Mouse (Mus musculus) layer of hippocampus, adult 9-11 months (tissue): ENCODE data around the gene Msmb.
A peak's percentile ranks its signal among the peaks of the same experiment; 100 is the strongest.
"Not testable (repeated sequence)": the region's sequence is repeated elsewhere in the genome, so short reads cannot be mapped to it uniquely, and the experiment has no call there.

Experiments
- DNase-seq: peaks from one replicate; pipeline ENCODE4 v3.0.0; 2022

Msmb gene

DNA sequence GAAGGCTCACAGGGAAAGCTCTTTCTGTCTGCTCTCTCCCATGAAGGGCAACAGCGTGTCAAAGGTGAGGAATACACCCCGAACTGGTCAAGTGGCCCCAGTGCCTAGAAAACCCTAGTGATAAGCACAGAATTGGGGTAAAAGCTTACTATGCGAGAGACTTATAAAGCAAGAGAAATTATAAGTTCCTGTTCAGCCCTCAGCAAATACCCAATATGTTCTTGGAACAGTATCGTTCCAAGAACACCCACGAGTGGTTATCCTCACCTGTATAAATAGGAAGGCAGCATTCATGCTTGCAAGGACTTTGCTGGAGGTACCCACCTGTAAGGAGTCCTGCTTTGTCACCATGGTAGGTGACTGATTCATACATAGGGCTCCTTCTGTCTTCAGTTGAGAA lies at the start of gene Msmb:
Gene Msmb, plus strand, starts transcription at position 301 of the 400 bp plus-strand sequence.
- no peak for DNase-seq

DNA sequence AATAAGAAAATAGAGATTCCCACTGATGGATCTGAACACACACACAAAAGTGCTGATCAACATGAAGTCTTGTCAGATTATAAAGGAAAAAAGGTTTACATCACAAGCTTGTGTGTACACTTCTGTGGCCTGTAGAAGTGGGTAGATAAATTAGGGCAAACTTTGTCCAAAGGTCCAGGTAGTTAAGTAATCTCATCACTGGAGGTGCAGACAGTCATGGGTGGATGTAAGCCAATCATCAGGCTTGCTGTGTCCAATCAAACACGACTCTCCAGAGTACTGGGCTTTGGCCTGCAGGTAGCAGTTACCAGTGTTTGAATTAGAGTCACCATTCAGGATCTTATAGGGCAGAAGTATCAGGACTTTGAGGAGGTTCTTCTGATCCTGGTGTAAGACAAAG lies 48.8 kb upstream of the Msmb start:
- no peak for DNase-seq

DNA sequence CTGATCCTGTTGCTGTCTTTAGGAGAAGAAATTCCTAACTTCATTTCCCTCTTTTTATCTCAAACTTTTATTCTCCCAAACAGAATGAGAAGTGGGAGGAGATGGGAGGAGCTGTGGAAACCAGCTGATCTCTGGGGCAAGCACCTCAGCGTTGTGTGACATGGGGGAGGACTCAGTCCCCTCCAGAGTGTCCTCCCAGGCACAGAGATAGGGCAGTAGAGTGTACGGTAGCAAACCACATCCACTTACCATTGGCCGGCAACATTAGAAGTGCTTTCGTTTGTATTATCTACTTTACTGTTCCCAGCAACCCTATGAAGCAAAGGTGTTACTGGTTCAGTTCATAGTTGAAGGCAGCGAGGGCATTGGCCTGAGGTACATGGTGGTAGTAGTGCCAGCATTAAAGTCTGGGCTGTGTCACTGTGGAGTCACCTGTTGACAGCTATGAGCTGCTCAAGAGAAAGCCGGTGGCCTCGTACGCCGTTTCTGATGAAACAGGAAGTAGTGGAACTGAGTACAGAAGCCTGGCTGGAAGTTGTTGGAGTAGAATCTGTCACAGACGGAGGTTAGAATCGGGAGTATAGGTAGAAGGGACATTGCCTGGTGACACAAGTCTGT lies 48.2 kb upstream of the Msmb start:
- DNase-seq = no peak

DNA sequence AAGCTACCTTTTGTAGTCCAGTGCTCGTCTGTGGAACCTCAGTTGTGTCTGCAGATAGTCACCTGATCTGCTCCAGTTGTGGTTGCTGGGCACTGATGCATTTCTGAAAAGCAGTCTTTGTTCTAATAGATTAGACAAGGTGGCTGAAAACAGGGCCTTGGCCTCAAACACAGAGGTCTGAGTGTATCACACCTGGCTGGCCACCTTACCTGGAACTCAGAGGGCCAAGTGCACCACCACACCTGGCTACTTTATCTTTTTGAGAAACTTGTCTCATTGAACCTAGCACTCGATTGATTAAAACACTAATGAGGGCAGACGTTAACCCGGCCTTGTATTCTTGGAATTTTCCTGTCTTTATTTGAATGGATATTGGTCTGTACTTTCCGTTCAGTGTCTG lies 46.2 kb upstream of the Msmb start:
- DNase-seq = no peak

DNA sequence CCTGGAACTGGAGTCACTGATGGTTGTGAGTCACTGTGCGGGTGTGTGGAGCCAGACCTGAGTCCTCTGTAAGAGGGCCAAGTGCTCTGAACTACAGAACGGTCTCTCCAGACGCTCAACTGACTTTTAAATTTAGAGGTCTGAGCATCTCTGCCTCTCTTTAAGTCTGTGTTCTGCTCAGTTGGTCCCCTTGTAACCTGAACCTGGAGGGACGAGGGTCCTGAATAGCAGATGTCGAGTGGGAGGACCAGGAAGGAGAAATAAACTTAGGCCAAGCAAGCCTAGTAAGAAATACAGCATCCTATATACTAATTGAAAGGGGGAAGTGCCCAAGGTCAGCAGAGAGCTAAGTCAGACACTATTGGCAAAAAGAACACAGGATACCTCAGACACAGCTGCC lies 45.1 kb upstream of the Msmb start:
- DNase-seq = no peak

DNA sequence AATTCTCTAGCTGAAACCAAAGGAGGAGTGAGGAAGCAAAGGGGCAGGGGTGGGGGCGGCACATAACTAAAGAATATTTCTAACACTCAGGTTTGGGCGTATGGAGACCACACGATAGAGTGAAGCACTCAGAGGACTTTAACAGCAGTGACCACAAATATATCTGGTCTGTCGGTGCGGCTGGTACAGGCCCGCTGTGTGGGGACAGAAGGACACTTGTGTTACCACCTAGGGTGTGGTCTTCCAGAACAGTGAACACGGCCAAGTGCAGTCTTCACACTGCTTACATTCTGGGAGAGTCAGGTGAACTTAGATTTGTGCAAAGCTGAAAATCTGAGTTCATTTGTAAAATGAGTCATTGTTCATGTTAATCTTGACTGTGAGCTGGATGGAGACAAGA lies 44.1 kb upstream of the Msmb start:
- DNase-seq = no peak

DNA sequence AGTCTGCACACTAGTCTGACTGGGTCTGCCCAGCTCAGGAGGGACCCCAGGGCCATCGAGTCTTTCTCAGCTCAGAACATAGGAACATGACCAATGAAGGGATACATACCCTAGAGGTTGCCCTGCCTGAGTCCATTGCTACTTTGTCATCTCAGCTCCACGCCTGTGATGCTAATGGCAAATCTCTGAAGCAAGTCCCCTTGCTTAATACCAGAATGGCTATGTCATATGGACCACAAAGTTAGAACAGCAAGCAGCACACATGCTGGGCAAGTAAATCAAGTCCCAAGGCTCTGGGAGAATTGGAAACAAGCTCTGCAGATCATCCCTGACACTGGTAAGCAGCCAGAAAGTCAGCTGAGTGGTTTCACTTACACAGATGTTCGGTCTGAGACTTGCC lies 42.9 kb upstream of the Msmb start:
- DNase-seq = no peak

DNA sequence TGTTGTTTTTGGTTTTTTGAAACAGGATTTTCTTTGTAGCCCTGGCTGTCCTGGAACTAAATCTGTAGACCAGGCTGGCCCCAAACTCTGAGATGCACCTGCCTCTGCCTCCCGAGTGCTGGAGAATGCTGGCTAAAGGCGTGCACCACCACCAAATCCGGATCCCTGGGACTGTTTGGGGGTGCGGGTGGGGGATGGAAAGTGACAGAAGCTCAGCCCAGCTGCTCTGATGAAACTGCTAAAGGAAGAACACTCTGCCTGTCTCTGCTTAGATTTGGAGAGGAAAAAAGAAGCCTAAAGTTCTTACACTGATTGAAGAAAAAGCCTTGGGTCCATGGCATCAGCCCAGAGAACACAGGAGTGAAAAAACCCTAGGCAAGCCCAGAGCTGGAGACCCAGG lies 38.3 kb upstream of the Msmb start:
- DNase-seq = peak; percentile 47

DNA sequence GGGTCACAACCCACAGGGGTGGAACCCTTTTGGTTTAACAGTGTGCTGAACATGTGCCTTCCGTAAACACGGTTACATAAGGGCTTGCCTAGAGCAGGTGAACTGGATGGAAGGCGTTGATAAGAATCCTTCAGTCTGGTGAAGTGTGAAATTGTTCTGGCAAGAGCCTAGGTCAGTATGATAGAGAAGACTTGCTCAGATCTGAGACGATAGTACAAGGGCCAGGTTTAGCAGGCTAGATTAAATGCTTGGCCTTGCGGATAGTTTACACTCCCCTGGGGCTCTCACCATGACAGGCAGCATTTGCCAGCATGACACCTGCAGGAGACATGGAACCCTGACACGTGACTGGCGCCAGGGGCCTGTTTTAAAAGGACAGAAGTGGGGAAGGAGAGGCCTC lies 36.2 kb upstream of the Msmb start:
- DNase-seq = no peak

DNA sequence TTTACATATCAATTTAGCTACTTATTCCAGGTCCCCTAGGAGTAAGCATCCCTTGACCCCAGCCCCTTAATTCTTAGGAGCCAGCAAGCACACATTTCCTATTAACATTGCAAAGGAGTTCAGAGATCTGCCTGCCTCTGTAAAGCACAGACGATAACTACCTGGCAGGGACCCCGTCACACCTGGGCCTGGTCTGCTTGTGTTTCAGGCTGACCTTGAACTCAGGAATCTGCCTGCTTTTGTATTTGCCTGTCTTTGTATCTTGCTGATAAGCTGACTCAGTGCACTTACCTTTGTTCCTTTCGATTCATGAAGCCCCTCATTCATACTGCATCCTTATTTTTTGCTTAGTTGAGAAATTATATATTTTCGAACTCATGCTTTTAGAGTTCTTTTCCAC lies 34.9 kb upstream of the Msmb start:
- no peak for DNase-seq

DNA sequence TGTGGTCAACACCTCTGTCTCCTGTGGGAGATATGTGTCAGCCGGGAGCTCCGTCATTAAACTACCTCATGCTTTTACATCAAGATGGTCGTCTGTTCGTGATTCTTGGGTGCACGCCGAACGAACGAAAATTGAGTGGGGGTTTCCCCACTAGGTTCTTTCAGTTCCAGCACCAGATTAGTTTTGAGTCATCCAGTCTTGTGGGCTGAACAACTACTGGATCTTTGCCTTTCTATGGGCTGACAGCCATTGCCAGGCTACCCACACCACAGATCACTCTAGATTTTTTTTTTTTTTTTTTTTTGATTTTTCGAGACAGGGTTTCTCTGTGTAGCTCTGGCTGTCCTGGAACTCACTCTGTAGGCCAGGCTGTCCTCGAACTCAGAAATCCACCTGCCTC lies 29.7 kb upstream of the Msmb start:
- not testable (repeated sequence) for DNase-seq

DNA sequence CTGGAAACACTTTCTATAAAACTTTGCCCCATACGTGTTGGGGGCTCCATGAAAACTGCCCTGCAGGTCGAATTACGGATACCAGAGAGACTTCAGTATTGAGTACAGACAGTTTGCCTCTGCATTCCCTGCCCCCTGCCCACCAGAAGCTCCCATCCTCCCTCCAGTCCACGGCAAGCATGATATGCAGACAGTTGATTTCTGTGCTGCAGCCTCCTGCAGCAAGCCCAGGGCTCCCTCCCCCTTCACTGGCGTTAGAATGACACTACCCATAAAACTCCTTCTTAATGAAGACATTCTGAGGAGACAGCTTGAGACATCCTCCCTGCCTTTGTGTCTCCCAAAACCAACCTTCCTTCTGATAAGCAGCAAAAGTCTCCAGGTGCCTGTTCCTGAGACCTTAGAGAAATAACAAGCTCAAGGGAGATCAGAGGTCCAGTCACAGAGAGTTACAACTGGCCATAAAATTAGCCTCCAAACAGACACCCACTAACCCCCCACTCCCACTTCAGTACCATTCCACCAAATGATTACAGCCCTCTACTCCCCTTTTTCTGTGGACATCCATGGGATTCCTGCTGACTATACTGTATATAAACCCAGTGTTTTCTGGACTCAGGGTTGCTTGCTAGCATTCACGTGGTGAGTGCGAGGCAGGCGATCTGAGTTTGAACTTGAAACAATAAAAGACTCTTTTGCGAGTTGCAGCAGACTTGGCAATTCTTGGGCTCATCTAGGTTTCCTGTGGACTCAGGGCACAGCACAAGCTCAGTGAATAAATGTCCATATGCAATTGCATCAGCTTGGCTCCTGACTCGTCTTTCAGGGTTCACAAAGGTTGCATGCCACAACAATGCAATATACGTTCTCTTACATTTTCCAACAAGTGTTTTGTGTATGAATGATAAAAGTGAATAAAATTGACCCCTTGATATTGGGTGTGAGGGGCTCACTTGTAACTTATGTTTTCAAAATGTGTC lies 20.6 kb upstream of the Msmb start:
- DNase-seq = no peak

DNA sequence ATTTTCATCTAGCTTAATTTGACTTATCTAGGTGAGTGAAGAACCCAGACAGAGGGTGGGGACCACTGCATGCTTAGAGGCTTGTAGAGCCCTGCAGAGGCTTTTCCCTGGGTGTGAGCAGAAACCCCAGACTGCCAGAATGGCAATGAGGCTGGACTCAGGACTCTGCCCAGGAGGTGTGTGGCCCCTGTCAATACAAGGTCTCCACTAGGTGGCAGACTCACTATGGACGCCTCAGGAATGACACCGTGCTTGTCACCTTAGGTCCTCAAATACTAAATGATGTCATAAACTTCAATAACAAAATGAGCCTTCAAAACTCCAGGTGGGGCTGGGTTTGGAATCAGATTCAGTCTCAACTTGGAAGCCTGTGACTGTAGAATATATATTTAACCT lies 19.9 kb upstream of the Msmb start:
- no peak for DNase-seq

DNA sequence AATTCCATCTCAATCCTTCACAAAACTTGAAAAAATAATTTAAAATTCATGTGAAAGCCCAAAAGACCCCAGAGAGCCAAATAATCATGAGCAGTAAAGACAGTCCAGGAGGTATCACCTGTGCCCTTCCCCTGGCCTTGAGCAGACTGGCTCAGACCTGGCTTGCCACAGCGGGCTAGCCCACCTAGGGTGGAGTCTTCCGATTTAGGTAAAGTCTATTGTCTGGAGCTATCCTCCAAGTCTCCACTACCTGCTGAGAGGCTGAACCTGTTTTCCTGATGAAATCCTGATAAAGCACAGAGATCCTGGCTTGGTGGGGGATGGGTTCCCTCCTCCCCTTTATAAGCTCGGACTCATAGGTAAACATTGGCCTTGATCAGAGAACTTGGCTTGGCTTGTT lies 17.6 kb upstream of the Msmb start:
- DNase-seq = no peak

DNA sequence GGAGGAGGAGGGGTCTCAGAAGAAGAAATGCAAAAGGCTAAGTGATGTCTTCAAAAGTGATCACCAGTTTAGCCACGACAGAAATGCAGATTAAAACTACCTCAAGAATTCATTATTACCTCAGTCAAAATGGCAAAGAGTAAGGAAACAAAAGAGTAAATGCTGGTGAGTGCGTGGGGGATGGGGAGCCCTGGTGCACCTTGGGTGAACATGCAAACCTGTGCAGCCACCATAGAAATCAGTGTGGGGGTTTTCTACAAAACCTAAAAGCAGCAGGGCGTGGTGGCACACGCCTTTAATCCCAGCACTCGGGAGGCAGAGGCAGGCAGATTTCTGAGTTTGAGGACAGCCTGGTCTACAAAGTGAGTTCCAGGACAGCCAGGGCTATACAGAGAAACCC lies 16.6 kb upstream of the Msmb start:
- DNase-seq = not testable (repeated sequence)

DNA sequence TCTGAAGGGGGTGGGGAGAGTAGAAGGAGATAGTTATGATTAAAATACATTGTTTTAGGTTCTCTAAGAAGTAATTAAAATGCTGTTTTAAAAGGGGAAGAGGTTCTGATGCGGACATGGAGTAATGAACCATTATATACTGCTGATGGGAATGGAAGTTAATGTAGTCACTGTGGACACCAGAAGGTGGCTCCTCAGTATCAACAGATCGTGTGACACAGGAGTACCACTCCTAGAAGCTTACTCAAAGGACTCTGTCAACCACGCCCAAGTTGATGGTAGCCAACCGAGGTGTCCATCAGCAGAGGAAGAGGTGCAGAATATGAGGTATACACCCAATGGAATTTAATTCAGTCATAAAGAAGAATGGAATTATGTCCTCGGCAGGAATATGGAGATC lies 13.4 kb upstream of the Msmb start:
- no peak for DNase-seq

DNA sequence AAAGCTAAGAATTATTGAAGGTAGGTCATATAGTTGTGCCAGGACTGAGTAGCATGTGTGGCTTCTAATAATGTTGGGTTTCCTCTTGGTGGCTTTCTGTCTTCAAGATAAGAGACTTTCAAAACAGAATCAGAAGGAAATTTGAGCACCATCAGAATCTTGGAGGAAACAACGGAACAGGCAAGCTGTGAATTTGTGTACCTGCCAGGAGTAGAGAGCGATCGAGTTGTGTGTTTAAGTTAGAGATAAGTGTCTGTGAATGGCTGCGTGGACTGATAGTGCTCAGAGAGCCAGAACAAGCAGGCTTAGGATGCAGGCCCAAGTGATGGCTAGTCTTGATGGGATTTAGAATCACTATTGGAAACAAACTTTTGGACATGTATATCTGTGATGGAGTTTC lies 10.0 kb upstream of the Msmb start:
- DNase-seq = no peak

DNA sequence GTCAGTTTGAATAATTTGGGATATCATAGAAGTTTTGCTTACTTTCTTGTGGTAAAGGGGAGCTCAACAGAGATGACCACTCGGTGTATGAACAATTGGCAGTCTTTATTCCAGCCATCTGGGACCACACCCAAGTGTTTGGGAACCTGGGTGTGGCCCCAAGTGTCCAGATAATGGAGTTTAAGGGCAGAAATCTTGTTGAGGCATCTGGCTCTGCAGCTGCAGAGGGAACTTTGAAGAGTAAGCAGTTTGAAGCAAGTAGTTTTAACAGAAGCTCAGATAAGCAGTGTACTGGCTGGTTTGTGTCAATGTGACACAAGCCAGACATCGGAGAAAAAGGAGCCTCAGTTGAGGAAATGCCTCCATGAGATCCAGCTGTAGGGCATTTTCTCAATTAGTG lies 7.5 kb upstream of the Msmb start:
- DNase-seq = no peak

DNA sequence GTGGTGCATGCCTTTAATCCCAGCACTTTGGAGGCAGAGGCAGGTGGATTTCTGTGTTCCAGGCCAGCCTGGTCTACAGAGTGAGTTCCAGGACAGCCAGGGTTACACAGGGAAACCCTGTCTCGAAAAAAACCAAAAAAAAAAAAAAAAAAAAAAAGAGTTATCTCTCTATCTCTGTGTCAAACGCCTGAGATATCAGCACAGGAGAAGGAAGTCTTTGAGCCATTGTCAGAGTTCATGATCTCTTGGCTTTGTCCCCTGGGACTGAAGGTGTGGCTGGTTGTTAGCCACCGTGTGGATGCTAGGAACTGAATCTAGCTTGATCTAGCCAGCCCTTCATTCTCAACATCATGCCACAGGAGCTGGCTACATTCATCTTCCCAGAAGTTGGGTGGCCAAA lies 5.4 kb upstream of the Msmb start:
- not testable (repeated sequence) for DNase-seq

DNA sequence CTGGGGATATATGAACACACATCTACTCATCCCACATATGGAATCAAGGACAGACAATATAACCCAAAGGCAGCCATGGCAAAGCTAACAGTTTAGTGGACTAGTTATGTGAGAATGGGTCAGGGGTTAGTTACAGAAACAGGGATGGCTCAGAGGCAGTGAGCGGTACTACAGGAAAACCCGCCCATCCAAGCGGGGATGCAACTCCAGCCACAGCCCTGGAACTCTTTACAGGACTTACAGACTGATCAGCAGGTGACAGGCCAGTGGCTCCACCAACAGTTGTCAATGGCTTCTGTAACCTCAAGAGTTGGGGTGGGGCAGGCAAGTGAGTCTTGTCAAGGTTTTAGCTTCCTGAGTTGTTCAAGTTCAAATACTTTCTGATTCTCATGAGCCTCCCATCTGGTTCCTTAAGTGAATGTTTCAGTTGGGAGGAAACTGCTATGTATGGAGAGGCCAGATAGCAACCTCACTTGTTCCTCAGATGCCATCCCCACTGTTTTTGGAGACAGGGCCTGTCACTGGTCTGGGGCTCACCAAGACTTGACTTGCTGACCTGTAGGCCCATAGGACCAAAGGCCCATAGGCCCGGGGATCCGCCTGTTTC lies 1.4 kb upstream of the Msmb start:
- no peak for DNase-seq

DNA sequence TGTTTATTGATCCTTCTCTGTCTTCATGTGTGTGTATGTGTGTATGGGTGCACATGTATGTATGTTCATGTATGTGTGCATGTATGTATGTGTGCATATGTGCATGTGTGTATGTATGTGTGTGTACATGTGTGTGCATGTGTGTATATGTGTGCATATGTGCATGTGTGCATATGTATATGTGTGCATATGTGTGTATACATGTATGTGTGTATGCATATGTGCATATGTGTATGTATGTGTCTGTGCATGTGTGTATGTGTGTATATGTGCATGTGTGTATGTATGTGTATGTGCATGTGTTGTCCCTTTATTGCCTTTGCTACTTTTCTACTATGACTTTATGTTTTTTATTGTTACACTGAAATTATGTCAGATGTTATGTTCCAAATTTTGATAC lies 2.9 kb downstream of the Msmb start:
- DNase-seq = no peak

DNA sequence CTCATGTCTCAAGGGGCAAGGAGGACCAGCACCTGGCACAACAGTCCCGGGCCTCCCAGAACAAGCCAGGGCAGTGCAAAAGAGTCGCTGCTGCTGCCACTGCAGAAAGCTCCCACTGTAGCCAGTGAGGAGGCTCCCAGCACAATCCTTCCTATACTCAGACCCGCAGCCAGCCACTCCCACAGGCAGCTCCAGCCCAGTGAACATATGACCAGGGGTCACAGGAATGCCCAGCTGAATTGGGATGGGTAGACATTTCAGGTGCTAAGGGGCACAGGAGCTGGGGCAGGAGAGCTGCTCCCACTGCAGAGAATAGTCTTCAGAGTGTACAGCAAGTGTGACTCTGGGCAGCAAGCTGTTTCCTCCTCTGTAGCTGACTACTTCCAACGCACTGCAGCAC lies 3.6 kb downstream of the Msmb start:
- DNase-seq = no peak

DNA sequence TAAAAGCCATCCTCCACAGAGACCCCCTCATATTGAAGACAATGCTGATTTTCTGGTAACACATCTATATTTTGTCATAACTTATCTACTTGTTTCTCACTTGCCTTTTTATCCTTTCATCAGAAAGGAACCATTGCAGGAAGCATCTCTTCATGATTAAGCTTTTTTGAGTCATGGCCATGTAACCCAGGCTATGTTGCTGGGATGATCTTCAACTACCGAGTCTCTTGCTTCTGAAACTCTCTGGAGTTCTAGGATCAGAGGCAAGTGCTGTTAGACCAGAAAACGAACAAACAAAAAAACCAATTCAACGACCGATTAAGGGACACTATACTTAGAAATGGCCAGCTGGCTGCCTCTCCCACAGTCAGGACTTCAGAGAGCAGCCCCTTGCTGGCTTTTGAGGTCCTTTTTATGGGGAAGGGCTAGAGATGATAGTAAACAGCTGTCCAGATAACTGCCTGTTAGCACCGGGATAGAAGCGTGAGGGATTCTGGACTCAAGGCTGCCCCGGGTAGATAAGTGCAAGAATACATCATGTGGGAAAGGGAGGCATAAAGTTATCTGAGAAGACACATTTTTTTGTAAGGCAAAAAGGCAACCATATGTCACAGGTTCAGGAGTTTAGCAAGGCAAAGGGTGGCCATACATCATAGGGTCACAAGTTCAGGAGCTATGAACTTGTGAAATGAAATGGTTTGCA lies 4.1 kb downstream of the Msmb start:
- no peak for DNase-seq

DNA sequence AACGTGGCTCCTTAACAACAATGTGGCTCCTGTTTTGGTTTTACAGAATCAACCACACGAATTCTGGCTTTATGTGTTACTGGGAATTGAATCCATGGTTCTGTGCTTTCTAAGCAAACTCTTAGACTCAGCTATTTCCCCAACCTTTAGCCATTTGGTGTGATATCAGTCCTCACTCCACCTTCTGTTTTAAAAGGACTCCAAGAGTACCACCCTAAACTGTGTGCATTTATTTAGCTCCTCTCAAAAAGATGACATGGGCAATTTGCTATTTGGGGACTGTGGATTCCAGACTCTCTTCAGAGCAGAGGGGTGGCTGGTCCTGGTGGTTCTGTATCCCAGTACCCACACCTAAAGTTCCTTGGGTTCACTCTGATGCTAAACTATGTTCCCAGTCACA lies 4.8 kb downstream of the Msmb start:
- DNase-seq = no peak
